In the genomic region with DNA sequence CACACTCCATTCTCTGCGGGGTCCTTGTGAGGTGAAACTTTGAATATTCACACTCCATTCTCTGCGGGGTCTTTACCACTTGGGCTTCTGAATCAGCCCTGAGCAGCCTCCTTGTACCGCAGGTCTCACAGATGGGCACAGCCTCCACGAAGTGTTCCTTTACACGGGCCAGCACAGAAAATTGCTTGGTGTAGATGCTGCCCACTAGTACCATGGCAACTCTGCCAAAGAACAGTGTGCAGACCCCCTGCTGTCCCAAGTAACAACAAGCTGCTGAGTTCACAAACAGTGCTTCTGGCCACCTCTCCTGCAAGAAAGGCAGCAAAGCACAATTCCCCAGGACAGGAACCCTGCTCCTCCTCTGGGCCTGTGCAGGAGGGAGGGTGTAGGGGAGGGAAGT, we compare ENCODE assay signal across 25 mouse cellular contexts.
DNase-seq lines count a peak whose midpoint lies in the region; ATAC-seq and TF ChIP-seq lines count a peak whose summit lies in the region.
"Had no signal": no experiment of that assay in that cellular context is flagged by ENCODE, and none has a peak within 500 bp of the region (broad histone marks: within the 10 kb centered on the region; RNA-seq: fewer than 3 reads in every experiment).

No protein-coding gene starts in this region.

- H3K36me3 ChIP-seq in forebrain, postnatal 0 days (ENCODE audit: insufficient read depth), result no peaks in the 10 kb centered on the region
- H3K36me3 ChIP-seq in forebrain, embryonic 16.5 days (ENCODE audit: control insufficient read depth, insufficient read depth), result no peaks in the 10 kb centered on the region
- no peaks in the 10 kb centered on the region for H3K36me3 ChIP-seq in hindbrain, postnatal 0 days (ENCODE audit: insufficient read depth, low read length)
- H3K36me3 ChIP-seq in hindbrain, embryonic 16.5 days (ENCODE audit: control insufficient read depth, insufficient read depth, low read length), result no peaks in the 10 kb centered on the region
- no peaks in the 10 kb centered on the region for H3K36me3 ChIP-seq in limb, embryonic 10.5 days
- no peaks in the 10 kb centered on the region for H3K36me3 ChIP-seq in lung, postnatal 0 days (ENCODE audit: insufficient read depth, low read length)
- H3K36me3 ChIP-seq: embryonic facial prominence, embryonic 10.5 days; embryonic facial prominence, embryonic 13.5 days; forebrain, embryonic 12.5 days; forebrain, embryonic 15.5 days; heart, embryonic 12.5 days; heart, embryonic 15.5 days; hindbrain, embryonic 13.5 days had no signal

- 53% methylated on average over 5 of the region's 5 CpGs for WGBS in forebrain, postnatal 0 days
- 49% methylated on average over 5 of the region's 5 CpGs for whole genome bisulfite sequencing in forebrain, embryonic 16.5 days
- 42% methylated on average over 5 of the region's 5 CpGs for WGBS in hindbrain, postnatal 0 days
- 40% methylated on average over 5 of the region's 5 CpGs for WGBS in hindbrain, embryonic 16.5 days
- 56% methylated on average over 5 of the region's 5 CpGs for WGBS in limb, embryonic 10.5 days
- 54% methylated on average over 5 of the region's 5 CpGs for WGBS in lung, postnatal 0 days

- peak; percentile 20; the same call in 1 of the 2 replicates for ATAC-seq in forebrain, postnatal 0 days
- no peak for ATAC-seq in forebrain, embryonic 16.5 days
- no peak for ATAC-seq in hindbrain, postnatal 0 days
- ATAC-seq in hindbrain, embryonic 16.5 days, result no peak
- ATAC-seq in lung, postnatal 0 days, result no peak
- ATAC-seq: CD4-positive, CD25-positive, alpha-beta regulatory T cell, adult 4 months; forebrain, embryonic 15.5 days; intestine, postnatal 0 days had no signal

- no peak overlapping the region for H3K4me2 ChIP-seq in forebrain, postnatal 0 days (ENCODE audit: low read depth)
- no peak overlapping the region for H3K4me2 ChIP-seq in forebrain, embryonic 16.5 days (ENCODE audit: low read length)
- no peak overlapping the region for H3K4me2 ChIP-seq in hindbrain, postnatal 0 days (ENCODE audit: low read depth, low read length)
- no peak overlapping the region for H3K4me2 ChIP-seq in hindbrain, embryonic 16.5 days (ENCODE audit: low read length)
- H3K4me2 ChIP-seq in lung, postnatal 0 days (replicated peaks; ENCODE audit: low read depth, low read length), result no peak overlapping the region
- H3K4me2 ChIP-seq: embryonic facial prominence, embryonic 13.5 days; forebrain, embryonic 12.5 days; forebrain, embryonic 15.5 days; heart, embryonic 12.5 days; heart, embryonic 15.5 days; hindbrain, embryonic 13.5 days had no signal

- no peak overlapping the region for H3K4me3 ChIP-seq in forebrain, postnatal 0 days (ENCODE audit: low read depth, low read length)
- no peak overlapping the region for H3K4me3 ChIP-seq in forebrain, embryonic 16.5 days (replicated peaks; ENCODE audit: low read length)
- H3K4me3 ChIP-seq in hindbrain, postnatal 0 days (ENCODE audit: low read length), result no peak overlapping the region
- H3K4me3 ChIP-seq in hindbrain, embryonic 16.5 days (ENCODE audit: low read length), result no peak overlapping the region
- no peak overlapping the region for H3K4me3 ChIP-seq in limb, embryonic 10.5 days
- H3K4me3 ChIP-seq in lung, postnatal 0 days (ENCODE audit: low read depth, low read length), result no peak overlapping the region
- H3K4me3 ChIP-seq: embryonic facial prominence, embryonic 10.5 days; embryonic facial prominence, embryonic 13.5 days; erythroblast, embryonic 14.5 days; forebrain, embryonic 12.5 days; forebrain, embryonic 15.5 days; gastrocnemius, adult 2 months; heart, embryonic 12.5 days; heart, embryonic 15.5 days; hindbrain, embryonic 13.5 days had no signal

- no peak for TF ChIP-seq CTCF in forebrain, postnatal 0 days (IDR thresholded peaks at IDR 0.05; ENCODE audit: low read depth)
- no peak for TF ChIP-seq CTCF in hindbrain, postnatal 0 days (IDR thresholded peaks at IDR 0.05; ENCODE audit: low read depth)
- no peak for TF ChIP-seq CTCF in lung, postnatal 0 days (IDR thresholded peaks at IDR 0.05)

- DNase-seq in forebrain, postnatal 0 days, result no peak
- DNase-seq in hindbrain, postnatal 0 days (ENCODE audit: low spot score), result peak; percentile 22
- no peak for DNase-seq in limb, embryonic 10.5 days (ENCODE audit: low spot score)
- DNase-seq in lung, postnatal 0 days (ENCODE audit: low spot score), result no peak
- DNase-seq: adrenal gland, adult 2 months; adrenal gland, postnatal 14 days; cerebellum, adult 11-12 months; cerebellum, adult 8-10 months; gastrocnemius, adult 2 months; gastrocnemius, postnatal 14 days; heart, adult 18-20 months; heart, postnatal 10 days; heart, postnatal 4 days had no signal

- H3K27me3 ChIP-seq in forebrain, postnatal 0 days (ENCODE audit: insufficient read depth, low read length), result no peaks in the 10 kb centered on the region
- no peaks in the 10 kb centered on the region for H3K27me3 ChIP-seq in forebrain, embryonic 16.5 days (replicated peaks; ENCODE audit: control insufficient read depth, insufficient read depth, low read length)
- H3K27me3 ChIP-seq in hindbrain, postnatal 0 days (ENCODE audit: insufficient read depth, low read length), result no peaks in the 10 kb centered on the region
- H3K27me3 ChIP-seq in hindbrain, embryonic 16.5 days (replicated peaks; ENCODE audit: control insufficient read depth, insufficient read depth, low read length), result no peaks in the 10 kb centered on the region
- H3K27me3 ChIP-seq in limb, embryonic 10.5 days (ENCODE audit: low read depth, poor library complexity, severe bottlenecking), result no peaks in the 10 kb centered on the region
- H3K27me3 ChIP-seq in lung, postnatal 0 days (replicated peaks; ENCODE audit: insufficient read depth, low read length), result no peaks in the 10 kb centered on the region
- H3K27me3 ChIP-seq: embryonic facial prominence, embryonic 13.5 days; forebrain, embryonic 12.5 days; forebrain, embryonic 15.5 days; heart, embryonic 12.5 days; heart, embryonic 15.5 days; hindbrain, embryonic 13.5 days had no signal

- no peaks in the 10 kb centered on the region for H3K4me1 ChIP-seq in forebrain, postnatal 0 days (ENCODE audit: insufficient read depth)
- no peaks in the 10 kb centered on the region for H3K4me1 ChIP-seq in forebrain, embryonic 16.5 days (replicated peaks; ENCODE audit: control insufficient read depth, insufficient read depth, low read length)
- 0 out of 2 replicates have a peak, but pooled peaks cover 3% of the 10 kb centered on the region for H3K4me1 ChIP-seq in hindbrain, postnatal 0 days (ENCODE audit: insufficient read depth, low read length)
- no peaks in the 10 kb centered on the region for H3K4me1 ChIP-seq in hindbrain, embryonic 16.5 days (ENCODE audit: control insufficient read depth, insufficient read depth, low read depth, low read length)
- peaks cover 27% of the 10 kb centered on the region for H3K4me1 ChIP-seq in limb, embryonic 10.5 days
- H3K4me1 ChIP-seq in lung, postnatal 0 days (ENCODE audit: insufficient read depth, low read depth, low read length), result no peaks in the 10 kb centered on the region
- H3K4me1 ChIP-seq: forebrain, embryonic 15.5 days; heart, embryonic 12.5 days; heart, embryonic 15.5 days had no signal

- no peak overlapping the region for H3K27ac ChIP-seq in forebrain, postnatal 0 days (ENCODE audit: low read depth, low read length)
- H3K27ac ChIP-seq in forebrain, embryonic 16.5 days (ENCODE audit: low read length), result no peak overlapping the region
- no peak overlapping the region for H3K27ac ChIP-seq in hindbrain, postnatal 0 days
- H3K27ac ChIP-seq in hindbrain, embryonic 16.5 days (ENCODE audit: low read depth, low read length), result no peak overlapping the region
- H3K27ac ChIP-seq in limb, embryonic 10.5 days, result 0 out of 2 replicates have a peak overlapping the region, but pooled peaks have one; percentile 12
- no peak overlapping the region for H3K27ac ChIP-seq in lung, postnatal 0 days (ENCODE audit: low read length)
- H3K27ac ChIP-seq: embryonic facial prominence, embryonic 10.5 days; embryonic facial prominence, embryonic 13.5 days; forebrain, embryonic 12.5 days; forebrain, embryonic 15.5 days; gastrocnemius, adult 2 months; heart, embryonic 15.5 days; hindbrain, embryonic 13.5 days had no signal

- no peaks in the 10 kb centered on the region for H3K9me3 ChIP-seq in forebrain, postnatal 0 days (ENCODE audit: low read length)
- H3K9me3 ChIP-seq in forebrain, embryonic 16.5 days (ENCODE audit: control insufficient read depth, low read length), result no peaks in the 10 kb centered on the region
- no peaks in the 10 kb centered on the region for H3K9me3 ChIP-seq in hindbrain, postnatal 0 days (ENCODE audit: low read length)
- no peaks in the 10 kb centered on the region for H3K9me3 ChIP-seq in hindbrain, embryonic 16.5 days (ENCODE audit: control insufficient read depth, low read length)
- H3K9me3 ChIP-seq in limb, embryonic 10.5 days (replicated peaks), result no peaks in the 10 kb centered on the region
- H3K9me3 ChIP-seq in lung, postnatal 0 days (ENCODE audit: low read length), result no peaks in the 10 kb centered on the region
- H3K9me3 ChIP-seq: embryonic facial prominence, embryonic 10.5 days; embryonic facial prominence, embryonic 13.5 days; forebrain, embryonic 12.5 days; forebrain, embryonic 15.5 days; heart, embryonic 12.5 days; heart, embryonic 15.5 days; hindbrain, embryonic 13.5 days had no signal

- no peak for TF ChIP-seq EP300 in lung, postnatal 0 days (IDR thresholded peaks at IDR 0.05)

- H3K9ac ChIP-seq in forebrain, postnatal 0 days, result no peak overlapping the region
- no peak overlapping the region for H3K9ac ChIP-seq in forebrain, embryonic 16.5 days (replicated peaks; ENCODE audit: low read depth, low read length)
- H3K9ac ChIP-seq in hindbrain, postnatal 0 days (replicated peaks; ENCODE audit: low read length), result no peak overlapping the region
- H3K9ac ChIP-seq in hindbrain, embryonic 16.5 days (ENCODE audit: low read depth, low read length), result no peak overlapping the region
- H3K9ac ChIP-seq in lung, postnatal 0 days (replicated peaks; ENCODE audit: low read depth), result no peak overlapping the region
- H3K9ac ChIP-seq: embryonic facial prominence, embryonic 13.5 days; forebrain, embryonic 12.5 days; forebrain, embryonic 15.5 days; heart, embryonic 12.5 days; heart, embryonic 15.5 days; hindbrain, embryonic 13.5 days had no signal
